Mouse (Mus musculus) fibroblast of lung, adult 2 months (primary cell): ENCODE results near the gene Fbf1.
"Not testable (repeated sequence)": the region's sequence is repeated elsewhere in the genome, so short reads cannot be mapped to it uniquely, and the experiment has no call there.

ENCODE experiments used
- DNase-seq: peaks from one replicate; pipeline ENCODE4 v3.0.0-alpha.2; 2011; ENCODE audit warnings: low read depth

Fbf1 gene

DNA sequence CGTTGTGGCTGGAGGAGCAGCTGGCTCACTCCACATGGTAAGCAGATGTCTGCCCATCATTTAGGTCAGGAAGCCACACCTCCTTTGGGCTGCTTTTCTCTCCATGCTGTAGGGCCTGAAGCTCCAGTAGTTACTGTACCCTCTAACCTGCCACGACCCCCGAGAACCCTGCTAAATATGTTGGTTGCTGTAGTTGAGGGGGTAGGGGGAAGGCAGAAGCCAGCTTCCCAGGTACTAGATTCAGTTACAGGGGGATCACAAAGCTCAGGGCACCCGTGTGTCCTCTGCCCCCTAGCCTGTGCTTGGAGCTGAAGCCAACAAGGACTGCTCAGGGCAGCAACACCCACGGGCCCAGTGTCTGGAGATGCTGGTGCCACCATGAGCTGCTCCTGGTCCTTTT, 34.5 kb downstream of the Fbf1 start:
- no peak for DNase-seq

DNA sequence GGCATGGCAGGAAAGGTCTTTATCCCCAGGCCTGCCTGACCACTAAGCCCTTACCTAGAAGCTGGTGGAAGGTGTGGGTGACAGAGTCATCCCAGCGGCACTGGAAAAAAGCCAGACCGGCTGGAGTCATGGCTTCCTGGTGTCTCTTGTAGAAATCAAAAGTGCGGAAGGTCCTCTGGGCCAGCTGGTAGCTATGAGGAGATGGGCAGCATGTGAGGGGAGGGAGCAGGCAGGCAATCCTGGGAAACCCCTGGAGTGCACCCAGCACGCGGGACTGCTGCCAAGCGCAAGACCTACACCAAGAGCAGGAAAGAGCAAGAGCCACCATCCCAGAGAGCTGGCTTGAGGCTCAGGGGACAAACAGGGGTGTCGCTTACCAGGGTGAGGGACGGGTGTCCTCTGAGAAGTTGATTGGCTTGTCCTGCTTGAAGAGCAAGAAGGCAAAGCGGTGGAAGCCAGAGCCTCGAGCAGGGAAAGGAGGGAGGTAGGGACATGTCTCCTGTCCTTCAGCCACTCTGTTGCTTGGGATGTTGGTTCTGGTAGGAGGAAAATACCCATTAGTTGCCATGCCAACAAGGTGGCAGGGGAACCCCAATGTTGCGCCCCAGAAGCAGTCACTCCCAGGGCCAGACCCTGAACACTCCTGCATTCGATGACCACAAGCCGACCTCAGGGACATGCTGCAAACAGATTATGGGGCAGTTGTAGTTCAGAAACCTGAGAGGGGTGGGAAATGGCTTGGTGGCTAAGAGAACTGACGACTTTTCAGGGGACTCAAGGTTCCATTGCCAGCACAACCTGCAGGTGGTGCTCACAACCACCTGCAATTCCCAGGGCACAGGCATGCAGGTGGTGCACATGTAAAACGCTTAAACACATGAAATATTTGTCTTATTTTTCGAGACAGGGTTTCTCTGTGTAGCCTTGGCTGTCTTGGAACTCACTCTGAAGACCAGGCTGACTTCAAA, 35.3 kb downstream of the Fbf1 start:
- no peak for DNase-seq

DNA sequence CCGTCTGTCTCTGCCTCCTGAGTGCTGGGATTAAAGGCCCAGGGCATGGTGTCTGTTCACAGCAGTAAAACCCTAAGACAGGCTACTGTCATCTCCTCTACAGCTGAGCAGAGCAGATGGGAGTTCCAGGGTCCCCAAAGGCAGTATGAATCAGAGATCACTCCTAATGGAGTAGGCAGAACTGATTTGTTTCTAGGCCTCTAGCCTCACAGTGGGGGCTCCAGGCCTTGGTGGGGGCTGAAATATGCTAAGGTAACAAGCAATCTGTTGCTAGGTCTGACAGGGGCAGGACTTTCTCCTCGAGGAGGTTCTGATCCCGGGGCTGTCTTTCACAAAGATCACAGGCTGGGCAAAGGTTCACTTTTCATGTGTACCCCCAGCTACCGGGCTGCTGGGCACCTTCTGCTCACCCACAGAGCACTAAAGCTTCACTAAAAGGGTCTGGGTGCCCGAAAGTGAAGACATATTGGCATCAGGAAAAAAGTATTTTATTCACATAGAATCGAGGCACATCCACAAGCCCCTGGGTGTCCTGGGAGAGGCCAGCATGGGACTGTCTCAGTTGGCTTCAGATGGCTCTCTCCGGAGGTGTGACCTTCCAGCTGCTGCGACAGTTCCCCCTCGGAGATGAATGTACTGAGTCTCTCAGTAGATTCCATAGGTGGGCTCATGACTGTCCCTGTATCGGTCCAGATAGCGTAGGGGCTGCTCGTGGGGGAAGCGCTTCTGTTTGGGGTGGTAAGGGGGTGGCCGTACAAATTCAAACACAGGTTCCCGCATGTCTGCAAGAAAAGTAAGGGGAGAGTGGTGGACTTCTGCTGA, 36.4 kb downstream of the Fbf1 start:
- DNase-seq: no peak

DNA sequence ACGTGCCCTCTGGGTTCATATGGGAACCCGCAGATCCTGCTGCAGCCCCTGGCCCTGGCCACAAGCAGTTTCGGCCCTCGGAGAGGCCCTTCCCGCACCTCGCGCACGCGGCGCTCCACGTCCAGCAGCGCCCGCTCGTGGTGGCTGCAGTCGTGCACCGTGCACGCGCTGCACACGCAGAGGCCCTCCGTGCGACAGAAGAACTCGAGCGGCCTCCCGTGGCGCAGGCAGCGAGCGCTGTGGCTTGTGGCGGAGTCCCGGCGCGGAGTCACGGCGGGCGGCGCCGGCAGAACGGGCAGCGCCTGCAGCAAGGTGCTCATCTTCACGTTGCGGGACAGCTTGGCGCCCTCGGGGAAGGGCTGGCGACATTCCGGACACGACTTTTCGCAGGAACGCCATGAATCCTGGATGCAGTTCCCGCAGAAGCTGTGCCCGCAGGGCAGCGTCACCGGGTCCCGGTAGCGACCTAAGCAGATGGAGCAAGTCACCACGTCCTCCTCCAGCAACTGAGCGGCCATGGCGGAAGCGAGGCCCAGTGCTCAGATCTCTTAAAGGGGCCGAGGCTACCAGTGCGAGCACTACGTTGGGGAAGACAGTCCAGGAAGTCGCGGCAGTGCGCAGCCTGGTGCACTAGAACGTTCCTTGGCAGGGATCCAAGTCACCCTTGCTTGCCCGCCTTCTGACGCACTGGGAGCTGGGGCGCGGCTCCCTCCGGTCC, 37.3 kb downstream of the Fbf1 start, which contains the start of gene Trim65:
Trim65 (minus strand) TSS at position 641 of the 718 bp plus-strand sequence.
- peak; percentile 67 for DNase-seq

DNA sequence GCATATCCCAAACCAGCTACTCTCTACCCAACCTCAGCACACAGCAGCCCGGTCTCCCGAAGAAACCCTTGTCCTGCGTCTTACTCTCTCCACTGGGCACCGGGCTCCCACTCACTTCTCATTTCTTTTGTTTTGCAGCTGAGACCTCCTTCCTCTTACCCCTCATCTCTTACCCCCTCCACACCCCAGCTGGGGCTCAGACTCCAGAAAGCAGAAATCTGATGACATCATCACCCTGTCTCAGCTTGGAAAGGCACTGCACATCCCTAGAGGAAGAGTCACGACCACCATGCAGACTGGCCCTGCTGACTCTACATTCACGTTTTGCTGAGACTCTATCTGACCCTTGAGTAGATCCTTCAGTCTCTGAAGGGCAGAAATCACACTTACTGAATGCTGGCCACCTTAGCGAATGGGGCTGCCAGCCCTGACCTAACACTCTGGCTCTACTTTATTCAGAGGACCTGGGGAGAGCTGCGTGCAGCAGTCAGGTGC, 37.9 kb downstream of the Fbf1 start:
- no peak for DNase-seq

DNA sequence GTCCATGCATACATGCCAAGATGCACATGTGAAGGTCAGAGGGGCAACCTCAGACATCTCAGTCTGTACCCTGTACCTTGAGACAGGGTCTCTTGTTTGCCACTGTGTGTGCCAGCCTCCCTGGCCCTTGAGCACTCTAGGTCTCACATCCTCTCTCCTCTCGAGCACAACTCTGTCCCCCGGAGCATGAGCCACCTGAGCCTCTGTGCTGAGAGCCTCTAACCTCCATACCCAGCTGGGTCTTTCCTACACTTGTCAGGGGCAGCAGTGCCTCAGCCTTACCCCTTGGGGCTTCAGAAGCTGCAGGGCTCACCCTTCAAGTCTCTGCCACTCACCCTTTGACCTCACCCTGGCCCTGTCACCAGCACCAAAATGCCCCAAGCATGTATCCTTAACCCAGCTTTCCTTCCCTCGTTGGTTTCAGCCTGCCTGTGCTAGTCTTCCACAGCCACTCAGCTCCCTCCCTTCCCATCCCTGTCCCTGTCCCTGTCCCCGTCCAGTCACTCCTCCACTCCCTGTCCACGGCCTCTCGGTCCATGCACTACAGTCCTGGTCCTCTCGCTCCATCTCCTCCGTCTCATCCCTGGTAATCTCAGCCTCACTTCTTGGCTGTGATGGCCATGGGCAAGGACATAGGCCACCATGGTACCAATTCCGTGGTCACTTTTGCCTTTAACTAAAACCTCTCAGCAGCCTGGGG, 38.7 kb downstream of the Fbf1 start:
- no peak for DNase-seq

DNA sequence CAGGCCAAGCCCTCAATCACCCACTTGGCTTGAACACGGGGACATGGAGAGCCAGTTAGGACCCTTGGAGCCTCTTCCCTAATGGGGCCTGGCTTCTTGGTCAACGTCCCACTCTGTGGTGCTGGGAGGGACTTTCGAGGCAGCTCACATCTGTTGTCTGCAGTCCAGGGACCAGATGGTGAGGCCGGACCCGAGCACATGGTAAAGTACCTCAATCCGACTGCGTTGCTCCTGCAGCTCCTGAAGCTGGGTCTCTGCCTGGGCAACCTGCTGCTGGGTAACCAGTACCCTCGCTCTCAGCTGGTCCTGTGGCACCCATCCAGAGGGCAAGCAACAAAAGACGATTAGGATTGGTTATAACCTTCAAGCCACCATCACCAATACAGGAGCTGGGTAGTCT, 40.0 kb downstream of the Fbf1 start:
- DNase-seq: no peak

DNA sequence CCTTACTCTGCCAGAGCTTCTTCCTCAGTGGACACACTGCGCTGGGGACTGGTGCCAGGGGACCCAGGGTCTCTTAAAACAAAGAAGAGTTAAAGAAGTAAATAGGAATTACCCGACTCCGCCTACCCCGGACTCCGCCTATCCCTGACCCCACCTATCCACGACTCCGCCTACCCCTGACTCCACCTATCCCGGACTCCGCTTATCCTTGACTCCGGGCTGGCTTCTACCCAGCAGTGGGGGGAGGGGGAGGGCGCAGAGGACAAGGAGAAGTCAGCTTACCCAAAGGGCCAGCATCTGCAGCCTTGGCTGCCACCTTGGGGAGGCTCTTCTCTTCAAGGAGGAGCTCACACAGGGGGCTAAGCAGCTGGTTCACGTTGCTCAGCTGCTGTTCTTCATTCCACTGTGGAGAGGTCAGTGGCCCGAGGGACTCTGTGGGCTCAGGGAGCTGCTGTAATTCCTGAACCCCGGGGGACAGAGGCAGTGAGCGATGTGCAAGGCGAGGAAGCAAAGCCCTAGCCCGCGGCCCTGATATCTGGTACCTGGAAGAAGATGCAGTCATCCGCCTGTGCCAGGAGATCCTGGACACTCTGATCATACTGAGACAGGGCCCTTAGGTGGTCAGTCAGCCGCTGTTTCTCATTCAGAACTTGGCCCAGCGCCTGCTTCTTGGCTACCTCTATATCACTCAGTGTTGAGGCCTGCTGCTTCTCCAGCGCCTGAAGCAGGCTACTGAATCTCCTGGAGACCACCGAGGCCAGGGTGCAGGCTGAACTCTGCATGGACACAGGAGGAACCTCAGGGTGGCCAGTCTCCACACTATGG, 40.6 kb downstream of the Fbf1 start, which contains the start of gene Trim47:
Trim47 (minus strand) TSS at position 55 of the 825 bp plus-strand sequence.
- DNase-seq: no peak

DNA sequence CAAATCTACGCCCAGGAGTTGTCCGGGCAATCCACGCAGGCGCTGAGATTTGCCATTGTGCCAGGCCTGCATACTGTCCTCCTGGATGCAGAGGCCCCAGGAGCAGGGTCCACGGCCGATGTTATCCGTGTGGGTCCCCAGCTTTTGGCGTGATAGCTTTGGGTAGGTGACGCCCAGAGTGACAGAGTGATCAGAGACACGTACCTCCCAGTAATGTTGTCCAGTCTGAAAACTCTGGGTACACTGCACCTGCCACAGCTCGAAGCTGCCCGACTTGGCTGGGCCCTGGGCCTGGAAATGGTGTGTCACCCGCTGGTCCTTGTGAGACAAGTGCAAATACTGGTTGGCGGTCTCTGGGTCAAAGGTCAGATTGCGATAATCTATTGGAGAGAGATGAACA, 41.7 kb downstream of the Fbf1 start:
- DNase-seq: no peak

DNA sequence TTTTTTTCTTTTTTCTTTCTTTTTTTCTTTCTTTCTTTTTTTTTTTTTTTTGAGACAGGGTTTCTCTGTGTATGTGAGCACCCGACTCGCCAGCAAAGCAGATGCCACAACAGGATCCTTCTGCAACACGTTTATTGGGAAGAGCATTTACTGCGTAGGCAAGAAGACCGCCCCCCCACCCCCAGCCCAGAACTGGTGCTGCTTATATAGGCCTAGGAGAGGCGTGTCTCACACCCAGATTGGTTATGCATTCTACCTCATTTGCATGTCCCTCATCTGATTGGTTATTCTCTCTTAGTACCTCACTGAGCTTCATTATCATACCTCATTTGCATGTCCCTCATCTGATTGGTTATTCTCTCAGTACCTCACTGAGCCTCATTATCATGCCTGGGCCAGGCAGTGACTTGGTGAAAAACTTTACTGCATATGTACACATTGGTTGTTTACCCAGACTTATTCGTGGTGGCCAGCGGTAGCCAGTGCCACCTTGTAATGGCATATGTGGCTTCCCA, 46.2 kb downstream of the Fbf1 start:
- DNase-seq: not testable (repeated sequence)

DNA sequence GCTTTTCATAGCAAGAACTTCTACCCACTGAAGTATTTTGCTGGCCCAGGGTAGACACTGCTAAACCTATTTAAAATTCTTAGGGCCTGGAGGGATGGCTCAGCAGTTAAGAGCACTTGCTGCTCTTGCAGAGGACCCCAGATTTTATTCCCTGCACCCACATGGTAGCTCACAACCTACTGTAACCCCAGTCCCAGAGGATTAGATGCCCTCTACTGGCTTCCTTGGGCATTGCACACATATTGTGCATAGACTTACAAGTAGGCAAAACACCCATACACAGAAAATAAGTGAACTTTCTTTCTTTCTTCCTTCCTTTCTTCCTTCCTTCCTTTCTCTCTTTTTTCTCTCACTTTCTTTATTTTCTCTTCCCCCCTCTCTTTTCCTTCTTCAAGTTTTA, 50.1 kb downstream of the Fbf1 start:
- no peak for DNase-seq

DNA sequence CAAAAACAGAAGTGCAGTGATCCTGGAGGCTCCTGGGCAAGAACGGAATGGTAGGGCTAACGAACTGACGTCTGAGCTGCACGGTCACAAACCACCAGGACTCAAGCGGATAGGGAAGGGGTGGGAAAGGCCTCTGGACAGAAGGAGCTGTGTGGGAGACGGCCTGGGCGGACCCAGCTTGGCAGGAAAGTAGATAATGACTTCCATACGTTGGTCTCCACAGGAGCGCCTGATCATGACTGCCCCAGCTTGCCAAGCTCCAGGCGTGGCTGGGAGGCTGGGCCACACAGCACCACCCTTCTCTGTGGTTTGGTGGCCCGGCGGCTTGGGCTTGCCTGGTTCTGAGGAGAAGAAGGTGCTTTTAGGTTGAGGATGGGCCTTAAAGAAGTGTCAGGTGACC, 50.7 kb downstream of the Fbf1 start:
- peak; percentile 78 for DNase-seq

DNA sequence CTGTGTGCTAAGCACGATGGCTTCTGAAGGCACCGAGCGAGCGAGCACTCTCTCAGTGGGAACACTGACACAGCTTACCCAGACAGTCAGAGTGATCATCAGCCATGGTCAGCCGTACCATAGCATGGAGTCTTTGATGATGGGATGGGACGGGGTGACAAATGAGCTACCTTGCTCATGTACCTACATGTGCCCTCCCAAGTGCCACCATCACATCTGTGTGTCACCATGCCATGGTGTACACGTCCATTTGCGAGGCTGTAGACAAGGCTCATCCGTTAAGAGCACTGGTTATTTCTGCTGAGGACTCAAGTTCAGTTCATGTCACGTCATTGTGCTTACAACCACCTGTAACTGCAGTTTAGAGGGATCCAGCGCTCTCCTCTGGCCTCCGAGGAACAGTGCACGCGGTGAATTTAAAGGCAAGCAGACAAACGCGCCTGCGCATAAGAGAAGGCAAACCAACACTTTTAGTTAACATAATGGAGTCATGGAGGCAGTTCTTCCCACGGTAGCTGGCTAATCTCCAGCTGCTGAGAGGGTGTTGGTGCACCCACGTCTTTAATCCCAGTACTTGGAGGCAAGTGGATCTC, 56.3 kb downstream of the Fbf1 start:
- DNase-seq: no peak

DNA sequence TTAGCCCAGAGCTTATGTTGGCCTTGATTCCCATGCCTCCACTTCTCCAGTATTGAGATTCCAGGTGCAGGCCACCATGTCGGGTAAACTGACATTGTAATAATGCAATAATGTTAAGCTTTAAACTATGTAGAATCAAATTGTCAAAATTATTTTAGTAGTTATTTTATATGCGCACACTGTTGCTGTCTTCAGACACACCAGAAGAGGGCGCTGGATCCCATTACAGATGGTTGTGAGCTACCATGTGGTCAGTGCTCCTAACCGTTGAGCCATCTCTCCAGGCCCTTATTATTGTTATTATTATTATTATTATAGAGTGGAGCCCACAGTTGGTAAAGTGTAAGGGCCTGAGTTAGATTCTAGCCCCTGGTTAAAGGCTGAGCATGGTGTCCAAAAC, 56.9 kb downstream of the Fbf1 start:
- DNase-seq: no peak

DNA sequence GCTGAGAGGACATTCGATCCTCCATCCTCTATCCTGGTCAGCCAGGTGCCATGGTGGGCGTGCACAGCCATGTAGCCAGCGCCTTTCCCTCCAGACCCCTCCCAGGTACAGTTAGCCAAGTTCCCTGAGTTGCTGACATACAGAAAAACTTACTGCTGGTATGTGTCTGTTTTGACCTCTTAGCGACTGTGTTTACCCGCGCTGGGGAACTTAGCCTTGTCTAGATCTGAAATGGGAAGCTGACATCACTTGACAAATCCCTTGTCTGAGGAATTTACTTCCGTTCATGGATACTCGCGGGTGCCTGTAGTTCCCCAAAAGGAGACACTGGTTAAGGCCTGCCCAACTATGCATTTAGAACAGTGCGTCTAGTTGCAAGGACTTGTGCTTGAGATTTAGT, 57.4 kb downstream of the Fbf1 start:
- DNase-seq: no peak

DNA sequence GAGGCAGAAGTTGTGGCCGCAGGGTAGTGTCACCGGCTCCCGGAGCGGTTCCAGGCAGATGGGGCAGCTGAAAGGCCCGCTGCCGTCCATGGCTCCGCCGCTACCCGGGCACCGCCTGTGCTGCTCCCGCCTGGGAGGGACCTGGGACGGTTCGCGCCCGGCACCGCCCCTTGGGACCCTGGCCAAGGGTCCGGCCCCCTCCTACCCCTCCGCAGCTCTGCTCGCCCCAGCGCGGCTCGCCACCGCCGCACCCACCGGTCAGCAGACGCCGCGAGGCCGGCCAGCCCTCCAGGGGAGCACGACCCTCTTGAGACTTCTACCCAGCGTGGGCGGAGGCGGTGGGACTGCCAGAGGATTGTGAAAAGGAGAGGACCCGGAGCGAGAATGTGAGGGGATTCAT, 57.8 kb downstream of the Fbf1 start:
- no peak for DNase-seq

DNA sequence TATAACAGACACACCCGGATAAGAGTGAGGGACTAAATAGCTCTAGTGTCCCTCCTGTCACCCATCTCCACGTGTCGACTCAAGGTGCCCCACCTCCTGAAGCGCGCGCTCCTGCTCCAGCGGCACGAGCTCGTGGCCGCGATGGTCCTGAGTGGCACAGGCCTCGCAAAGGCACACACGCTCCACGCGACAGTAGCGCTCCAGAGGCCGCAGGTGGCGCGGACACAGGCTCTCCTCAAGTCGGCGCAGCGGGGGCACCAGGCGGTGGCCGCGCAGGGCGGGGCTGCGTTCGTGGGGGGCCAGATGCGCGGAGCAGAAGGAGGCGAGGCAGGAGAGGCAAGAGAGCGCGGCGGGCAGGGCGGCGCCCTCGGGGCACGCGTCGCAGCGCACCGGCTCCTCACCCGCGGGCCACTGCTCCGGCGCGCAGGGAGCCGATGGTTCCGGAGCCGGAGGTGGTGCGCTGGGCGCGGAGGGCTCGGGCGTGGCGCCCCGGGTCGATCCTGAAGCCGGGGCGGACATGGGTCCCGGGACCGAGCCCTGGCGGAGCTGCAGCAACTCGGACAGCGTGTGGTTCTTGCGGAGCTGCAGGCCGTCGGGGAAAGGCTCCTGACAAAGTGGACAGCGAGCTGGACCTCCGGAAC, 58.4 kb downstream of the Fbf1 start:
- DNase-seq: no peak

DNA sequence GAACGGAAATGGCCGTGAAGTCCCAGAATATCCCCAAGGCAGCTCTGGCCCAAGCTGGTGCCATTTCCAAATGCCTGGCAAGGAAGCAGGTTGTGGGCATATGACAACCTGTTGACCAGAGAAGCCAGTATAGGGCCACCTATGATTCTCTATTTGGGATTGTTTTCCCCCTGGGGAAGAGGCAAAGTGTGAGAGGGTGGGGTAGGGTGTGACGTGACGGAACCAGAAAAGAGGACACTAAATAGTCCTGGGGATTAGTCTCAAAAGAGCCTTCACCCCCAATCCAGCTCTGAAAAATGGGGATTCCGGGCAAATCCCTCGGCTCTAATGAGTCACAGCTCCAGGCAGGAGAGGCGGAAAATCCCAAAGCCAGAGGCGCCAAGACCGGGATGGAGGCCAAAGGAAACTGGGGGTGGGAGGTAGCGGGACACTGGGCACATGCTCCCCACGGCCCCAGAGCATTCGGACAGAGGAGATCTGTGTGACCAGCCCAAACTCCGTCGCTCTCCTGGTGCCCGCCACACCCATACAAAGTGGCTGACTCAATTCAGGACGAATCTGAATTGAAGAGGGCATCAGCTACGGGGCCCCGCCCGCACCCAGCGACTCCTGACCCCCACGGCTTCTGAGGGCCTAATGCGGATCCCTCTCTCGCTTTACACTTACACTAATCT, 59.4 kb downstream of the Fbf1 start:
- DNase-seq: peak; percentile 88

DNA sequence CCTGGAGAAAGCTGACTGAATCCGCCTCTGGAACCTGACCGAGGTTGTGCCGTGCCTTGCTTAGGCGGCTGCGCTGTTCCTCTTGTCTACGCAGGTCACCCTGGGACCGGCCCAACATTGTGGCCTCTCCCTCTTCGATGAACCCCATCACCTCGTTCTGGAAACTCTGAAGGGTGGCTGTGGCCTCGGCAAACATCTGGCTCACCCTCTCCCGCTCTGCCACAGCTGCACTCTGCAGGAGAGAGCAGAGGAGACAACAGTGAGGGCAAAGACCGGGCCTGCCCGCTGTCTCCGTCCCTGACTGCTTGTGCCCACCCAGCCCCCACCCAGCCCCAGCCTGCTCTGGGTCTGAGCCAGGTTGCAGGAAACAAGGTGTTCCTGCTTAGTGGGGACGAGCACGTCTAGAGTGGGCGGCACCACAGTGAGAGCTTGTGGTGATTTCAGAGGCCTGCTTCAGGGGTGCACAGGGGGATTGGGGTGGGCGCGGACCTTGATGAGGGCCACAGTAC, 60.1 kb downstream of the Fbf1 start:
- no peak for DNase-seq
